Mouse (Mus musculus) heart, postnatal 10 days (tissue): ENCODE measurements around the gene Dnajc13. TPM values are rescaled to one million over a fixed set of nuclear protein-coding genes. Genes with fewer than 3 reads are reported as not detected.
A peak's percentile ranks its signal among the peaks of the same experiment; 100 is the strongest.

Source experiments
- DNase-seq, 2 experiments: peaks; one replicate each; pipeline ENCODE4 v3.0.0; 2021
- intact Hi-C: fragments of 180-260 bp; cut with DNase I; formaldehyde crosslinking; loops from one replicate; pipeline ENCODE4 v1.15.1; 2025
- total RNA-seq, 2 experiments: library from RNA; stranded (reverse); gene quantifications; 2 replicates each; pipeline ENCODE4 v1.2.3; 2021

Dnajc13 gene
- total RNA-seq, 2 experiments from 2014 or later = 35.1 to 41.9 TPM

DNA sequence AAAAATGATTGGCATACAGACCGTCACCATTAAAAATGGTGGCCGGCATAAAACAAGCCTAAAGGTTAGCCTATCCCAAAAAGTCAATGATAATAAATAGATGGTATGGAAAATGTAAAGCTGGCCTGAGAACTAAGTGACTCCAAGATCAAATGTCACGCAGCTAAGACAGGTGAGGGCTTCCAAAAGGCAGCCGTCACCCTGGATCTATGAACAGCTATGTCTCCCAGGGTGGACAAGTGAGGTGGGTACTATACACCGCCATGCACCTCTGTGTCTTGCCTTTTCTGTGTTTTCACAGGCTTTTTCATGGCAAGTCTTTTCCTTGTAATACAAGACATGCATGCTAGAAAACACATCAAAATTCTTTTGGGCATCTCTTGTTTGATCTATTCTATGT lies 73.1 kb downstream of the Dnajc13 start:
- DNase-seq = no peak
- intact Hi-C loops = no loop called here

DNA sequence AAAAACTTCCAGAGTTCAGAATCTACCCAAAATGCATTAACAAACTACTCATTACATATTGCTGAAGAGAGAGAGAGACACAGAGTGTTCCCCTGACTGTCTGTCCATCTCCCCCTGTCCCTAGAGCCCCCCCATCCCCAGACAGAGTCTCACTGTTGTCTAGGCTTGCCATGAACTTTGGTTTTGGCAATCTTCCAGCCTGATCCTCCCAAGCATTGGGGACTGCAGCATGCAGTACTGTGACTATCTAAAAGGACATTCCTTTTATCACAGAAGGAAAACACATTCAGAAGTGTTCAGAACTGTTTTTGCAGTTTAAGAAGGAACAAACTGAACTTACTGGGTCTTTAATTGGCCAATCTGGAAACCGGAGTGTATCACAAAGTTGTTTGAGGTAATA lies 74.0 kb downstream of the Dnajc13 start:
- intact Hi-C loops = no loop called here
- peak in 1 of 2 experiments; percentile 11 for DNase-seq

DNA sequence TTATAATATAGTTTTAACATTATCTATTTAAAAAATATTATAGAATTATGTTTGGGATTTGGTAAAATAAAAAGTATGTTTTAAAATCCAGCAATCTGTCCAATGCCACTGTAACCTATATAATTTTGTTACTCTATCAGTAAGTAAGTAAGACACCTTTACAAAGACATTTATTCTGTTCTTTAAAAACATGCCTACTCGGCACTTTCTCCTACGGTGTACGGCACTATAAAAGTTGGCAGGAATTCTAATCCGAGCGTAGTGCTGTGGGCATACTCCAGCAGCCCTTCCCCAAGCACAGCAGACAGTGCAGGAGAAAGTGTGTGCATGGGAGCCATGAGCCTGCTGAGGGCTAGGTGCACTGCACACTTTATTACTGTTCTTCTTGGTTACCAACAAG lies 75.7 kb downstream of the Dnajc13 start:
- intact Hi-C loops = no loop called here
- no peak for DNase-seq

DNA sequence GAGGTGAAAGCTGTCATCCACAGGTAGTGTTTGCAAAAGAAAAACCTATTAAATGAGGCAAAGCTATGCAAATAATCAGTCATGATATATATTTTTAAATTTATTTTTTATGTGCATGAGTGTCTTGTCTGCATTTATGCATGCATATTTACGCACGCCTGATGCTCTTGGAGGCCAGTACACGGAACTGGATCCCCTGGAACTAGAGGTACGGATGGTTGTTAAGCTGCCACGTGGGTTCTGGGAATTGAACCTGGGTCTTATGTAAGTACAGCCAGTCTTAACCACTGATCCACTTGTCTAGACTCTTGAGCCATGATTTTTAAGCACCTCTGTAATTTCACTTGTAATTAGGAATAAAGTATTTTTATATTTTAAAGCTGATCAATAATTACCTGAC lies 79.5 kb downstream of the Dnajc13 start:
- no peak for DNase-seq
- intact Hi-C loops = no loop called here

GRCm38 (mm10) chr9:104182328-104182727 lies 80.4 kb downstream of the Dnajc13 start:
- intact Hi-C loops = no loop called here
- no peak for DNase-seq

GRCm38 (mm10) chr9:104181626-104182025 lies 81.1 kb downstream of the Dnajc13 start:
- intact Hi-C loops = no loop called here
- no peak for DNase-seq

DNA sequence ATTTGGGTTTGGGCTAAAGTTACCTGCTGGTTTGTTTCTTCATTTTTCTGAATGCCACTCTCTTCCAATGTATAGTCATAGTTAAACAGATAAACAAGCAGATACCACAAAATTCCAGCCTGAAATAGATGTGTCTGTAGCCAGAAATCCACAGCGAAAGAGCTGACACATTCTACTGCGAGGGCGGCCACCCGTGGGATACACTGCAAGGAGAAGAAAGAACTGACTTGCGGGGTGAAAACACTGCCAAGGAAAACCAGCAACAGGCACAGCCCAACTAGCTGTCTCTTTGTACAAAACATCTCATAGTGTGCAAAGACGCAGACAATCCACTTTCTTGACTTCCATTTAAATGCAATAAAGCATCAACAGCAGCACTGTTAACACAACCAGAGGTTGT lies 82.7 kb downstream of the Dnajc13 start:
- no peak for DNase-seq
- intact Hi-C loops = no loop called here

- intact Hi-C loops = no loop called here
- no peak for DNase-seq
Measured at GRCm38 (mm10) chr9:104172342-104172741, 90.4 kb downstream of the Dnajc13 start.

GRCm38 (mm10) chr9:104171651-104172050 lies 91.1 kb downstream of the Dnajc13 start:
- intact Hi-C loops = no loop called here
- no peak for DNase-seq

- intact Hi-C loops = no loop called here
- no peak for DNase-seq
Measured at GRCm38 (mm10) chr9:104169986-104170385, 92.7 kb downstream of the Dnajc13 start.

- DNase-seq = no peak
- intact Hi-C loops = no loop called here
Measured at GRCm38 (mm10) chr9:104165926-104166325, 96.8 kb downstream of the Dnajc13 start.

DNA sequence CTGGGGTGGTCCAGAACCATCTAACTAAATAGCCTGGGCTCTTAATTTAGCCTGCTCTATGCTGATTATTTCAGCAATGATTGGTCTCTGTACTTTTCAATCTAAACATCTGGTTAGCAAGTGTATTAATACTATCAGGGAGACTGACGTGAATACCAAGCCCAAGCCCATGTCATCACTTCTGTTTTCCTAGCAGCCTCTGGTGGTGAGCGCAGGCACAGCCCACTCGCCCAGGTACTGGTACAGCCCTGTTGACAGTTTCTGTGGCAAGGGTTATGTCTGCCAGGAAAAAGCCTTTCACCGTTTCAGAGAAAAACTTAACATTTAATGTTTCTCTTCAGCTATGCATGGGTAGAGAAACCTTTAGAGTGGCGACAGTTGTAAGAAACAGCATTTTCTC lies 98.5 kb downstream of the Dnajc13 start:
- intact Hi-C loops = loop anchor here (5.0 kb wide), 1 partner anchor 87 kb away; no protein-coding TSS in a partner anchor
- no peak for DNase-seq

- intact Hi-C loops = loop anchor here (5.0 kb wide), 1 partner anchor 84 kb away; no protein-coding TSS in a partner anchor
Measured at GRCm38 (mm10) chr9:104161117-104161516, 101.6 kb downstream of the Dnajc13 start.

DNA sequence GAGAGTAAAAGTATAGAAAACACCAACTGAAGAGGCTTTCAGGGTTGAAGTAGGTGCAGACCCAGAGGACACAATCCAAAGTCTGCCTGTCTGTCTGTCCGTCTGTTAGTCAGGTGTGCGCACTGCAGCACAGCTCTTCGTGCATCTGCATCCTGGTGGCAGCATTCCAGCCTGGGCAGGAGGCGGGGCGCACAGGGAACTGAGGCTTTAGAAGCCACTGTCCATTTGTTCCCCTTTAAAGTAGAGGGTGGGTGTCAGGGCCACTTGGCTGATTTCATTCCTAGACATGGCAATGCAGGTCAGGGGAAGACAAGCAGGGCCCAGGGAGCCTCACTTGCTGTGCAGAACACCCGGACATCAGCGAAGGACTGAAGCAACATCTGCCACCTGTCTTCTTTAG lies 105.4 kb downstream of the Dnajc13 start:
- no peak for DNase-seq
- intact Hi-C loops = no loop called here

More at GRCm38 (mm10) chr9:104161117-104161516, 101.6 kb downstream of the Dnajc13 start:
- DNase-seq = no peak

DNA sequence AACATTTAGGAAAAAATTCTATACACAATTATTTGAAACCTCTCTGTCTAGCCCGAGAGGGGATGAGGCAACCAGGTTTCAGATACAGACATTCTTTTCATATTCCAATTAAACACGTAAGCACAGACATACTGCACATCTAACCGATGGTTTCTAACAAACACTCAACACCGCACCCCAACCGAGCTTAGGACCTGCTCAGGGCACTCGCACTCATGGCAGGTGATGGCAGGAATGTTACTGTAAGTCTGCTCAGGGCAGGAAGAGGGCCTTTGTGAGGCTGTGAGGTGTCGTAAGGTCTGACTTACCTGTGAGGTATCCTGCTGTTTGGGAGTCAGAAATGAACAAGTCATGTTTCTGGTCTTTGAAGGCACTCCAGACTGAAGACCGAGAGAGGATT lies 106.2 kb downstream of the Dnajc13 start:
- intact Hi-C loops = no loop called here
- DNase-seq = no peak

DNA sequence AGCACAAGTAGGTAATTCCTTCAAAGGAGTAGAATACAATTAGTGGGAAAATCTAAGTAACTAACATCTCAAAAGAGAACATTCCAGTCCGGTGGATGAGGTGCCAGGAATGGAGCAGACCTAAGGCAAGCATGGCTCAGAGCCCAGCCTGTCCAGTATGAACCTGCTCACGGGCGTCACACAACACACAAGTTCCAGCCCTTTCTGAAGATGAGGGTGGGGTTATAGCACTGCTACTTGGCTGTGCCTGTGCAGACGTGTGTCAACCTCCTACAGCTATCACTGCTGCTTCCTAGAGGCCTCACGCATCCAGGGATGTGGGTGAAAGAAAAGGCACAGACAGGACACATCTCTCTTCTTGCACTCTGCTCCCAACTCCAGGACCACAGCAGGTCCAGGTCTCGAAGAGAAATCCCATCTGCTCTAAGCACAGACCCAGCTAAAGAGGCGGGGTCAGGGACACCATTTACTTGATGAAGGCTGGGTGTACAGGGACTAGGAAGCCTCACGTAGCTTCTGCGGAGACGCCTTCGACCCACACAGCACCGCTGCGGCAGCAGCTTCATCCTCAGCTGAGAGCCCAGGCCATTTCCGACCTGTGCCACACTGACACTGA lies 107.5 kb downstream of the Dnajc13 start:
- no peak for DNase-seq
- intact Hi-C loops = no loop called here

DNA sequence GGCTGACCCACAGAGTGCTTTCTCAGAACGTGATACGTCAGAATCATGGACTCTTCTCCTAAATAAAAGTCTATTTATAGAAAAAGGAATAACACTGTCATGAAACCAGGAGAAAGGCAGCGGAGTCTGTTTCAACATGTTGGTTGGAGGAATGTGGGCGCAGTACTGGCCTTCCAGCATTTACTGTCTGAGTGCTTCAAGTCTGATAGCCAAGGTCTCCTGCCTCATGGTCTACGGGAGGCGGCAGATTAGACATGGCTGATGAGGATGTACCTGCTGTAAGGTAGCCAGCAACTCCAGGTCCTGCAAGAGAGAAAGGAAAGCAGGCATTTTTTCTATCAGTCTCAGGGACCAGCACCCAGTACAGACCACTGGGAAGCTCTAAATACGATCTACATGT lies 110.6 kb downstream of the Dnajc13 start:
- intact Hi-C loops = no loop called here
- no peak for DNase-seq

GRCm38 (mm10) chr9:104148969-104149368 lies 113.8 kb downstream of the Dnajc13 start:
- no peak for DNase-seq
- intact Hi-C loops = no loop called here

- intact Hi-C loops = no loop called here
- DNase-seq = no peak
Measured at GRCm38 (mm10) chr9:104146683-104147082, 116.0 kb downstream of the Dnajc13 start.

- DNase-seq = no peak
- intact Hi-C loops = loop anchor here (5.0 kb wide), 1 partner anchor 57 kb away; no protein-coding TSS in a partner anchor
Measured at GRCm38 (mm10) chr9:104144314-104144996, 118.3 kb downstream of the Dnajc13 start.

DNA sequence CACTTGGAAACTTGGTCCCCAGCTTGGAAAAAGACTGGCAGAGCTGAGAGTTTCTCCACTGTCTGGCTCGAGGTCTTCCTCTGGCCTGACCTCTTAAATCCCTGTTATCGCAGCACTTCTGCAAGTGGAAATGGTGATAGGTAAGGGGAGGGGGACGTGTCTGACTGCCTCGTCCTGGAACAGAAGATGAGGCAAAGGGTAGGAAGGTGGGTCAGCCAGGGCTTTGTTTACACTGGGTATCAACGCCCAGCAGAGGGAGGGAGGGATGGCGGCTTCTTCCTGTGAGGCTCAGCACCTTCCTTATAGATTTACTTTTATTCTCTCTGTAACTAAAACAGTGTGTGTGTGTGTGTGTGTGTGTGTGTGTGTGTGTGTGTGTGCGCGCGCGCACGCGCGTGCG lies 119.9 kb downstream of the Dnajc13 start:
- no peak for DNase-seq
- intact Hi-C loops = loop anchor here (5.0 kb wide), 1 partner anchor 56 kb away; no protein-coding TSS in a partner anchor

- DNase-seq = no peak
- intact Hi-C loops = loop anchor here (5.0 kb wide), 1 partner anchor 53 kb away; no protein-coding TSS in a partner anchor
Measured at GRCm38 (mm10) chr9:104140351-104140750, 122.4 kb downstream of the Dnajc13 start.
